Mouse (Mus musculus) kidney, postnatal 0 days (tissue): ENCODE results near the gene Hddc2. TPM values are rescaled to one million over a fixed set of nuclear protein-coding genes. Genes with fewer than 3 reads are reported as not detected.

Experiments used
- ATAC-seq: fragments of 200-750 bp; cut with Nextera tagmentation; replicated peaks from 2 replicates; pipeline ENCODE4 v1.8.0; 2017; ENCODE audit warnings: low read depth, moderate number of reproducible peaks, moderate TSS enrichment, moderate library complexity; ENCODE audit not compliant: low FRiP score
- DNase-seq: peaks from one replicate; pipeline ENCODE4 v3.0.0-alpha.2; 2016; ENCODE audit warnings: low spot score
- H3K27ac ChIP-seq: fragments of 300-500 bp; sonication (generic); 2 replicates; pipeline ENCODE4 v1.5.1; 2014; ENCODE audit warnings: mild to moderate bottlenecking
- H3K27me3 ChIP-seq: fragments of 300-500 bp; sonication (generic); 2 replicates; pipeline ENCODE4 v1.6.1; 2014; ENCODE audit warnings: low read length, mixed read lengths; ENCODE audit not compliant: insufficient read depth
- H3K36me3 ChIP-seq: fragments of 300-500 bp; sonication (generic); 2 replicates; pipeline ENCODE4 v1.6.1; 2014; ENCODE audit warnings: low read length, mixed read lengths; ENCODE audit not compliant: insufficient read depth
- H3K4me1 ChIP-seq: fragments of 300-500 bp; sonication (generic); replicated peaks from 2 replicates; pipeline ENCODE4 v1.6.1; 2014; ENCODE audit warnings: antibody characterized with exemption, low read length, mixed read lengths; ENCODE audit not compliant: insufficient read depth
- H3K4me2 ChIP-seq: fragments of 300-500 bp; sonication (generic); 2 replicates; pipeline ENCODE4 v1.6.1; 2014; ENCODE audit warnings: mild to moderate bottlenecking, low read length, moderate library complexity, mixed read lengths
- H3K4me3 ChIP-seq: fragments of 300-500 bp; sonication (generic); replicated peaks from 2 replicates; pipeline ENCODE4 v1.5.1; 2014; ENCODE audit warnings: low read depth, low read length
- H3K9ac ChIP-seq: fragments of 300-500 bp; sonication (generic); 2 replicates; pipeline ENCODE4 v1.6.1; 2014; ENCODE audit warnings: low read depth, low read length
- H3K9me3 ChIP-seq: fragments of 300-500 bp; sonication (generic); replicated peaks from 2 replicates; pipeline ENCODE4 v1.6.1; 2016; ENCODE audit warnings: low read length, inconsistent platforms, mixed read lengths
- CTCF ChIP-seq: IDR thresholded peaks from 2 replicates; pipeline ENCODE4 v1.5.1; 2016; ENCODE audit warnings: antibody characterized with exemption, low read depth, mild to moderate bottlenecking, moderate library complexity
- WGBS: fragments of 180-500 bp; shearing (Covaris S2); extraction: QIAGEN DNeasy Blood & Tissue Kit; methylation state at CpG from one replicate; pipeline ENCODE4 v1.1.7; 2014; 5-methylcytosine and 5-hydroxymethylcytosine counted together
- polyA plus RNA-seq: library from polyadenylated mRNA; unstranded; fragments of >200 nt; fragmentation: Nextera tagmentation; extraction: Ambion mirVana; gene quantifications from 2 replicates; pipeline ENCODE4 v1.2.1, GENCODE M21; 2015

Gene Hddc2
- polyA plus RNA-seq, 1 experiment from 2014 or later: 96.4 TPM

DNA sequence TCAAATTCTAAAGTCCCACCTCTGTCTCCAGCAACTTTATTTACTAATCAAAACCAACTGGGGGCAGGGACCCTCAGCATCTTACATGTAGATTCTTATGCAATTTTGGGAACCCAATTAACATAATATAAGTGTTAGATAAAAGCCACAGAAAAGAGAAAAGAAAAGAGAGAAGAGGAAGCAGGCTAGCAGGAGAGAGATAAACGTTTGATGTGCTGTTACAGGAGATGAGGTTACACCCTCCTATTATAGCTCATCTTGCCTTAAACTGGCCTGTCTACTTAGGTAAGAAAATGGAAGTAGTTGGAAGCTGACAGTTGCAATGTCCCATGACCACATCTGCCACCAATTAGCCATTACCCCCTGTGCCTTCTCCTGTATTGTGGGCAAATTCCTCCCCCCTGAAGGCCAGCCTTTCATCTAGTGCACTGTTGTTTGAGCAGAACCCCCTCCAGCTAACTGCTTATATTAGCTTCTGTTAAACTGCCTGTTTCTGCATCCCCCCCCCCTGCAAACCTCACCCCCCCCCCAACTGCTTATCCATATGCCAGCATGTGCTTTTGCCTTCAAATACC is 6.1 kb upstream of the Hddc2 start:
- no peaks in the 10 kb centered on the region for H3K27me3 ChIP-seq
- ATAC-seq: no peak
- no peak overlapping the region for H3K4me2 ChIP-seq
- H3K4me3 ChIP-seq: no peak overlapping the region
- no peaks in the 10 kb centered on the region for H3K36me3 ChIP-seq
- no peak for TF ChIP-seq CTCF
- no peaks in the 10 kb centered on the region for H3K9me3 ChIP-seq
- H3K27ac ChIP-seq: no peak overlapping the region
- 5% methylated on average over 1 of the region's 1 CpGs for WGBS
- H3K9ac ChIP-seq: no peak overlapping the region
- no peaks in the 10 kb centered on the region for H3K4me1 ChIP-seq
- no peak for DNase-seq

GRCm38 (mm10) chr10:31318491-31318890 is 5.3 kb downstream of the Hddc2 start:
- no peaks in the 10 kb centered on the region for H3K27me3 ChIP-seq

DNA sequence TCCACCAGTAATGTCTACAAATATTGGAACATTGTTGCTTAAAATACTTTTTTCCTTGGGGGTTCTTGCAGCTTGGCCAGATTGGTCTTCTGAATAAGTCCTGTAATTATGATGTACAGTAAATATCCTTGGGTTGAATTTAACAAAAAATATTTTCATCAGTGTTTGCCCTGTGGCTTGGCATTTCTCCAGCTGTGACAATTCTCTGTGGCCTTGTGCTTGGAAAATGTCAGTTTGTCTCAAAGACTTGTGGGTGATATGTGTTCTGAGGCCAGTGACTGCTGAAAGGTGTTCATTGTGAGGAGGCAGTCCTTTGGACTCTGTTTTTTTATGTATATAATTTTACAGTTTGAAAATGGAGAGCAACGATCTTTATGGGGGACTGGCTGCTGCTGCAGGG is 16.3 kb downstream of the Hddc2 start:
- Histone ChIP-seq H3K27ac (no peak overlapping the region), H3K4me3 (no peak overlapping the region), H3K9me3 (no peaks in the 10 kb centered on the region), H3K4me1 (no peaks in the 10 kb centered on the region), H3K36me3 (peaks cover 24% of the 10 kb centered on the region), H3K9ac (no peak overlapping the region), H3K4me2 (no peak overlapping the region), H3K27me3 (no peaks in the 10 kb centered on the region)
- TF ChIP-seq CTCF: no peak
- ATAC-seq (no peak), DNase-seq (no peak)
- WGBS: 61% methylated on average over 1 of the region's 1 CpGs

More at GRCm38 (mm10) chr10:31318491-31318890, 5.3 kb downstream of the Hddc2 start:
- DNase-seq (no peak), ATAC-seq (no peak)
- TF ChIP-seq CTCF: no peak
- no peaks in the 10 kb centered on the region for H3K9me3 ChIP-seq
- peaks cover 31% of the 10 kb centered on the region for H3K36me3 ChIP-seq
- H3K4me3 ChIP-seq: no peak overlapping the region
- no peak overlapping the region for H3K27ac ChIP-seq
- H3K4me2 ChIP-seq: no peak overlapping the region
- H3K4me1 ChIP-seq: no peaks in the 10 kb centered on the region; the same call in 1 of the 2 replicates
- WGBS: 74% methylated on average over 5 of the region's 5 CpGs
- H3K9ac ChIP-seq: no peak overlapping the region

- Histone ChIP-seq H3K9ac (no peak overlapping the region), H3K27me3 (no peaks in the 10 kb centered on the region), H3K4me3 (no peak overlapping the region), H3K4me1 (no peaks in the 10 kb centered on the region), H3K36me3 (peaks cover 20% of the 10 kb centered on the region), H3K4me2 (no peak overlapping the region), H3K27ac (no peak overlapping the region), H3K9me3 (no peaks in the 10 kb centered on the region)
- TF ChIP-seq CTCF: no peak
- 87% methylated on average over 3 of the region's 3 CpGs for WGBS
- ATAC-seq (no peak), DNase-seq (no peak)
Observed at GRCm38 (mm10) chr10:31330286-31330962, 17.2 kb downstream of the Hddc2 start.

- no peak for TF ChIP-seq CTCF
- Histone ChIP-seq H3K9me3 (no peaks in the 10 kb centered on the region), H3K27me3 (no peaks in the 10 kb centered on the region), H3K4me1 (no peaks in the 10 kb centered on the region), H3K4me3 (no peak overlapping the region), H3K27ac (no peak overlapping the region), H3K9ac (no peak overlapping the region), H3K4me2 (no peak overlapping the region), H3K36me3 (peaks cover 12% of the 10 kb centered on the region)
- WGBS: 91% methylated on average over 4 of the region's 4 CpGs
- 0 out of 2 replicates have a peak, but pooled peaks have one; percentile 21 for ATAC-seq
- DNase-seq: no peak
Observed at GRCm38 (mm10) chr10:31331225-31331775, 18.1 kb downstream of the Hddc2 start.

DNA sequence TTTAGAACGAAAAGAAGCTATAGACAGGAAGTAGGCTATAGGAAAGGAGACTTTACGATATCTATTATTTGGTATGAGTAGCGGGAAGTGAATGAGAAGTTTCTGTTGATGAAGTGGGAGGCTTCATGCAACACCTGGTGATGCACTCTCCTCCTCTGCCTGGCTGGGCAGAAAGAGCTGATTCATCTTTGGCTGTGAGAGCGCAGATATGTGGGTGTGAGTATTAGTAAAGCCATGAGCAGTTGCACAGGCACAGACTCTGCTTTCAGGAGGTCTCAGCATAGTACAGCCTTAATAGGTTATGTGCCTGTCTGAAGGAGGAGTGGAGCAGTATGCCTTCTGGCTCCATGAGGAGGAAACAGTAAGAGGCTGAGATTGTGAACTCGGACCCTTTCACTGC is 23.2 kb downstream of the Hddc2 start:
- Histone ChIP-seq H3K27me3 (no peaks in the 10 kb centered on the region), H3K36me3 (no peaks in the 10 kb centered on the region), H3K9ac (no peak overlapping the region), H3K4me3 (no peak overlapping the region), H3K4me2 (no peak overlapping the region), H3K4me1 (no peaks in the 10 kb centered on the region), H3K9me3 (no peaks in the 10 kb centered on the region), H3K27ac (no peak overlapping the region)
- DNase-seq (no peak), ATAC-seq (no peak)
- 77% methylated on average over 5 of the region's 5 CpGs for WGBS
- TF ChIP-seq CTCF: no peak
